Mouse (Mus musculus) kidney, adult 11 months (tissue): ENCODE data around the gene Dmrt1.

ENCODE experiments used
- DNase-seq: peaks from one replicate; pipeline ENCODE4 v3.0.0; 2022

The Dmrt1 gene

GRCm38 (mm10) chr19:25635119-25635518 lies 129.7 kb downstream of the Dmrt1 start:
- no peak for DNase-seq

GRCm38 (mm10) chr19:25635622-25636244 lies 130.3 kb downstream of the Dmrt1 start:
- DNase-seq: peak; percentile 39

GRCm38 (mm10) chr19:25638766-25639361 lies 133.4 kb downstream of the Dmrt1 start:
- DNase-seq: no peak

- DNase-seq: no peak
Measured at GRCm38 (mm10) chr19:25641786-25642185, 136.4 kb downstream of the Dmrt1 start.

GRCm38 (mm10) chr19:25647136-25647535 lies 141.7 kb downstream of the Dmrt1 start:
- DNase-seq: no peak

- no peak for DNase-seq
Measured at GRCm38 (mm10) chr19:25648701-25649100, 143.3 kb downstream of the Dmrt1 start.

GRCm38 (mm10) chr19:25650474-25650873 lies 145.1 kb downstream of the Dmrt1 start:
- DNase-seq: no peak

GRCm38 (mm10) chr19:25652560-25652959 lies 147.1 kb downstream of the Dmrt1 start:
- DNase-seq: no peak
